Mouse (Mus musculus) right cerebral cortex, postnatal 4 days (tissue): ENCODE data around the gene Ube2v1.
"Not testable (repeated sequence)": the region's sequence is repeated elsewhere in the genome, so short reads cannot be mapped to it uniquely, and the experiment has no call there.

Experiments
- DNase-seq: peaks from one replicate; pipeline ENCODE4 v3.0.0-alpha.2; 2022

Ube2v1 gene

GRCm38 (mm10) chr2:167621255-167622087 lies 10.4 kb downstream of the Ube2v1 start:
- DNase-seq: no peak

- no peak for DNase-seq
Measured at GRCm38 (mm10) chr2:167617472-167617871, 14.4 kb downstream of the Ube2v1 start.

GRCm38 (mm10) chr2:167617034-167617433 lies 14.9 kb downstream of the Ube2v1 start:
- DNase-seq: no peak

GRCm38 (mm10) chr2:167613335-167613734 lies 18.6 kb downstream of the Ube2v1 start:
- DNase-seq: not testable (repeated sequence)

GRCm38 (mm10) chr2:167612122-167612521 lies 19.8 kb downstream of the Ube2v1 start:
- DNase-seq: no peak

- no peak for DNase-seq
Measured at GRCm38 (mm10) chr2:167611287-167611686, 20.6 kb downstream of the Ube2v1 start.

- DNase-seq: no peak
Measured at GRCm38 (mm10) chr2:167606745-167607123, 25.2 kb downstream of the Ube2v1 start.

- no peak for DNase-seq
Measured at GRCm38 (mm10) chr2:167605817-167606744, 25.8 kb downstream of the Ube2v1 start.

GRCm38 (mm10) chr2:167605178-167605794 lies 26.6 kb downstream of the Ube2v1 start:
- peak; percentile 89 for DNase-seq

GRCm38 (mm10) chr2:167602978-167603377 lies 28.9 kb downstream of the Ube2v1 start:
- DNase-seq: no peak

GRCm38 (mm10) chr2:167602364-167602763 lies 29.5 kb downstream of the Ube2v1 start:
- DNase-seq: no peak

GRCm38 (mm10) chr2:167600481-167600995 lies 31.4 kb downstream of the Ube2v1 start:
- DNase-seq: no peak

- DNase-seq: no peak
Measured at GRCm38 (mm10) chr2:167599917-167600316, 32.0 kb downstream of the Ube2v1 start.

GRCm38 (mm10) chr2:167599195-167599594 lies 32.7 kb downstream of the Ube2v1 start:
- DNase-seq: no peak

GRCm38 (mm10) chr2:167597492-167598186 lies 34.3 kb downstream of the Ube2v1 start:
- DNase-seq: peak; percentile 35

GRCm38 (mm10) chr2:167596726-167597491 lies 35.0 kb downstream of the Ube2v1 start:
- no peak for DNase-seq

GRCm38 (mm10) chr2:167596262-167596661 lies 35.6 kb downstream of the Ube2v1 start:
- DNase-seq: no peak

- DNase-seq: no peak
Measured at GRCm38 (mm10) chr2:167595761-167596171, 36.1 kb downstream of the Ube2v1 start.

GRCm38 (mm10) chr2:167594444-167594934 lies 37.4 kb downstream of the Ube2v1 start:
- DNase-seq: peak; percentile 59

- no peak for DNase-seq
Measured at GRCm38 (mm10) chr2:167593551-167594250, 38.2 kb downstream of the Ube2v1 start.
